Mouse (Mus musculus) heart, adult 2 months (tissue): ENCODE results near the gene AI661453.

Experiments
- CTCF ChIP-seq: fragments of 200-600 bp; IDR thresholded peaks from 2 replicates; pipeline ENCODE4 v1.8.1; 2022; ENCODE audit warnings: antibody characterized with exemption, mild to moderate bottlenecking, moderate library complexity
- POLR2A ChIP-seq: fragments of 200-500 bp; IDR thresholded peaks from 2 replicates; pipeline ENCODE4 v1.6.1; 2011; ENCODE audit warnings: mild to moderate bottlenecking, low read depth, low read length, control low read depth; ENCODE audit not compliant: insufficient read depth

DNA sequence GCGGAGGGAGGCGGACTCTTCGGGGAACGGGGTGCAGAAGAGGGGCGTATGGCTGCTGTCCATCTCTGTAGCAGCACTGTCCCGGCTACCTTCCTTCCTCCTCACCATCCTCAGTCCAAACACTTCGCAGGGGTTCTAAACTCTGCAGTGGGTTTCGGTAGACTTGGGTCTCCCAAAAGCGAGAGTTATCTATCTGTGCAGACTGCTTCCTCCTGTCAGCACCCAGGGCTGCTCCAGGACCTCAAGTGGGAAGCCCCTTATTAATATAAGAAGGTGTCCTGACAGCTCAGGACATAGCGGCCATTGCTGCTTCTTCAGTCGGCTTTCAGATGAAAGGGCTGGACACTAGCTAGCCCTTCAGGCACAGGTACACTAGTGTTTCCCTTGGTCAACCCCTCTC is 28.6 kb downstream of the AI661453 start:
- TF ChIP-seq CTCF (no peak), POLR2A (no peak)
